Mouse (Mus musculus) liver, adult 2 months (tissue): ENCODE measurements around the gene Tfg.

Experiments
- CTCF ChIP-seq: fragments of 200-500 bp; IDR thresholded peaks from 2 replicates; pipeline ENCODE4 v1.5.1; 2011; ENCODE audit warnings: low read depth, low read length, control low read depth
- POLR2A ChIP-seq: fragments of 200-500 bp; IDR thresholded peaks from 2 replicates; pipeline ENCODE4 v1.6.1; 2011; ENCODE audit warnings: low read length, control low read depth; ENCODE audit not compliant: insufficient read depth; ENCODE audit errors: extremely low read depth

DNA sequence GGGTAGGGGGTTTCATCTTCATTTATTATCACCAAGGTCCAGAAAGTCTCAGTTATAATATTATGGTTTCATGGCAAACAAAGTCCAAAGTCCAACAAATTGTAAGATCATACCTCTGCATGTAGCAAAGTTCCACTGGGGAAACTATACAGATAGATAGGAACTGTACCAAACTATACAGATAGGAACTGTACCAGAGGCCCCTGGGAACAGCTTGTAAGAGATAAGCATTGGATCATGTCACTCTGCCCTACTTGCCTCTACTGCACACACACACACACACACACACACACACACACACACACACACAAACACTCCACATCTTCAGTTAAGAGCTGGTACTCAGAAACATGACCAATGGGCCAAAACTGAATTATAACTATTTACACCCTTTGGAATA lies 1.8 kb upstream of the Tfg start:
- TF ChIP-seq CTCF (no peak), POLR2A (no peak)
